Mouse (Mus musculus) embryo, embryonic 10 days (tissue): ENCODE data around the gene Ppp1r9a.
"Not testable (repeated sequence)": the region's sequence is repeated elsewhere in the genome, so short reads cannot be mapped to it uniquely, and the experiment has no call there.

Experiments
- DNase-seq: peaks from one replicate; pipeline ENCODE4 v3.0.0-alpha.2; 2015; ENCODE audit warnings: low spot score

The Ppp1r9a gene

DNA sequence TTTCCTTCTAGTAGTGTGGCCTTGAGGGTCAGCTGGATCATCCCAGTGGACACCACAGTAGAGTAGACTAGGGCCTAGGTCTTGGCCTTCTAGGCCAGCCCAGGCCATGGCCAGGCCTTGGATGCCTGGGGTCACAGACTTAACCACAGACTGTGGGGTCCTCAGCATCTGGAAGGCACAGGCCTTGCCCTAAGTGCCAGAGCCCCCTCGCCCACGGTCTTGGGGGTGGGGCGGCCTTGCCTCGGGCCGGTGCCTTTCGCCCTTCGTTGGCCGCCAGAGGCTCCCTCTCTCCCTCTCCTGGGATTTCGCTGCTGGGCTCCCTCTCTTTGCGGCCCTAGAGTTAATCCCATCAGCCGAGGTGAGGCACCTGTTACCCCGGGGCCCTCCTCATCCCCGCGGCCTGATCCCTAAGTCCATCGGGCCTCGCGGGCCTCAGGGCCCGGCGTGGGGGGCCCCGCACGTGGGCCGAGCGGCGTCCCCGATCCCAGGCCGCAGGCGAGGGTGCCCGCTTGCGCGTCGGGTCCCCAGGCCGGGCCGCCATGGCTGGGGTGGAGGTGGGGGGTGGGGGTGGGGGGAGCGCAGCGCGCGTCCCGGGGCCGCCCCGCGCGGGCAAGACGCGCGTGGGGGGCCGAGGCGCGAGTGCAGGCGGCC is at the start of gene Ppp1r9a:
Ppp1r9a (plus strand) TSS at position 244 of the 651 bp plus-strand sequence.
- DNase-seq = peak; percentile 76

DNA sequence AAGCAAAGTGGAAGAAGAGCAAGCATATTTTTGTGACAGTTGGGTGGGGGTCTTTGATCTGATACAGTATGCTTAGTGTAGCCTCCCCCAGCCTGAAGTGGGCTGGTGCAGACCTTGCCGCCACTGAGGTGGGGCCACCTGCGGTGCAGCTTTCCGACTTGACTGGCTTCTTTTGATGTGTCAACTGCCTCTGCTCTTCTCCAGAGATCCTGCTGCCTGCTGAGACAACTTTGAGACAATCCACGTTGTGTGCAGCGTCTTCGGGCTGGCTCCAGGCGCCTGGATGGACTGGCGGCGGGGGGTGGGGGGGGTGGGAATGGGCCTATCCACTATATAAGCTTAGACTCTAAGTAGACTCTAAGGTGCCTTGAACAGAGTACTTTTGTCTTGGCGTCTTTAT is 47.5 kb upstream of the Ppp1r9a start:
- no peak for DNase-seq

DNA sequence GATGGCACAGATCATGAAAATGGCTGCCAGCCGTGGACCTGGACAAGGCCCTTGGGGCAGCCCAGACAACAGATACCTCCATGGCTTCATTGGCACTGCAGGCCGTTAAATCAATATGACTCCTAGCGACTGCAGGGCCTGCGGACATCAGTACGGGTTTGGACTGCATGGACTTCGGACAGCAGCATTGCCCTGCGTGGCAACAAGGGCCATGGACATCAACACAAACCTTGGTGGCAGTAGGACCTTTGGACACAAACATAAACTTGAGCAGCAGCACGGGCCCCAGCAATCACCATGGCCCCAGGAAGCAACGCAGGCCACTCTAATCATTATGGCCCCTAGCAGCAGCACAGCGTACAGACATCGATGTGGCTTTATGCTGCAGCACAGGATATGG is 45.8 kb upstream of the Ppp1r9a start:
- DNase-seq = no peak

DNA sequence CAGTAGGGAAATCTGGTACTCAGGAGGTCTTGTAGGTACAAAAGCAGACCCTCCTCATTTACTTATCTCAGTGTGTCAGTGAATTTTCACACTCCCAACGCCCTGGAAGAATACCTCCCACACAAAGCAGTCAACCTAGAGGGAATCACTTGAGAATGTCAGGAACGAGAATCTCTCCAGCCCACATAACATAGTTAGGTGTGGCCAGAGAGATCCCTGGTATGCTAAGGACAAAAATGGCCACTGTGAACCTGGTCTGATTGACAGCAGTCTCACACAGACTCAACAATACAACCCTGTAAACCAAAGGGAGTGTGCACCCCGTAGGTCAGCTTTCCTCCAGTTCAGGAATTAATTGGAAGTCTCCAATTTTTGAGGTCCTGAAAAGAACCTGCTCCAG is 18.4 kb upstream of the Ppp1r9a start:
- DNase-seq = no peak

DNA sequence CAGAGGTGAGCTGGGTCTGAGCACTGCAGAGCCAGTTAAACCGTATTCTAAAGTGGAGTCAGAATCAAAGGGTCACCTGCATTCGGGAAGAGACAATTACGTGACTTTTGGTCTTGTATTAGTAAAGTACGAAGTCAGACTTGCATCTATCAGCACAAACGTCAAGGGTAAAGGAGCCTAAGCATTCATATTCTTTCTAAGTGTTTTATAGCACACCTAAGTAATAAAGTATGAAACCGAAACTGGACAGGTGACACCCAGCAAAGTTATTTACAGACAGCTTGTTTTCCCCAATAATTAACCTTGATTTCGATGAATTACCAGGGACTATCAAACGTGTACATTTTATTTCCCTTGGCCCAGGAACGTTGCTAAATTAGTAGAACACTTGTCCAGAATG is 13.2 kb upstream of the Ppp1r9a start:
- DNase-seq = no peak

DNA sequence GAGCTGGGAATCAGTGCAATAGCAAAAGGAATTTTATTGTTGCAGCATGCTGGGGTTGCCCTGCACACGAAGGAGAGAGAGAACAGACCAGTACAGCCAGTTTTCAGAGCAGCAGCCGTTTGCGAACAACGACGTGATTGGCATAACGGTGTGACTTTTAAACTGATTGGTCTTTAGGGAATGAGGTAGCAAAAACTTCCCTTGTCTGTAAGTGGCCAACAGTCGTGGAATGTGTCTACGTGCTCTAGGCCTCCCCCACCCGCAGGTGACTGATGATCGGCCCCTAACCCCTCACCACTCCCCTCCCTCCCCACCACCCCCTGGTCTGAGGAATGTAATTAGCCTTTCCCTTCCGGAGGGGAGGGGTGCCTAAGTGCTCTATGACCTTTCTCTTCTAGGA is 10.3 kb upstream of the Ppp1r9a start:
- DNase-seq = peak; percentile 71

DNA sequence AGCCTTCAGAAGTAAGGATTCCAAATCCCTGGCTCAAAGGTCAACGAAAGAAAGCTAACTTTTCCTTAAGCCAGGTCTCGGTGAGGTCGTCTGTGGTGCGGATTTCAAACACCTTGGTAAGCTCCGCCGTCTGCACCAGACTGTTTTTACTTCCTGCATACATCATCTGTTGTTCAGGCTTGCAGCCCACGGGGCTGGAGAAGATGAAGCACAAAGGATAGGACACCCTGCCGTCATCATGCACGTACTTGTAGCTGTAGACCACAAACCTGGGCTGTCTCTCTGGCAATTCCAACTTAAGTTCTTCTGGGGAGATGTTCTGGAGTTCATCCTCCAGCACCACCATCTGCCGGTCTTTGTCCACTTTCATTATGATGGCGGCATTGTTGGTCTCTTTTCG is 9.4 kb upstream of the Ppp1r9a start:
- not testable (repeated sequence) for DNase-seq

DNA sequence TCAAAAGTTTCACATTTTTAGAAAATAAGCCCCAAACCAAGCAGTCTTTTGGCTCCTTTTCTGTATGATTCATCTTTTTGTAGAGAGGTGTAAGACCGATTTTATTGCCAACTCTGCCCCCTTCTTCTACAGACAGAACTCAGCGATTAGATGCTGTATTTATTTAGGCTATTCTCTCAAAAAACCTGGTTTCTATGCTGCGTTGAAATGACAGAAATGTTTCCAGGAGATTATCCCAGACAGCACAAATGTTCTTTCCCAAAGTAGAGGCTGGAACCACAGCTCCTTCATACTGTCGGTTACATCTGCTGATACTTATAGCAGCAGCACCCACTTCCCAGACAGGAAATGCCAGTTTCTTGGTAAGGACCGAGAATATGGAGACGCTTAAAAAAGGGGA is 2.8 kb upstream of the Ppp1r9a start:
- no peak for DNase-seq

DNA sequence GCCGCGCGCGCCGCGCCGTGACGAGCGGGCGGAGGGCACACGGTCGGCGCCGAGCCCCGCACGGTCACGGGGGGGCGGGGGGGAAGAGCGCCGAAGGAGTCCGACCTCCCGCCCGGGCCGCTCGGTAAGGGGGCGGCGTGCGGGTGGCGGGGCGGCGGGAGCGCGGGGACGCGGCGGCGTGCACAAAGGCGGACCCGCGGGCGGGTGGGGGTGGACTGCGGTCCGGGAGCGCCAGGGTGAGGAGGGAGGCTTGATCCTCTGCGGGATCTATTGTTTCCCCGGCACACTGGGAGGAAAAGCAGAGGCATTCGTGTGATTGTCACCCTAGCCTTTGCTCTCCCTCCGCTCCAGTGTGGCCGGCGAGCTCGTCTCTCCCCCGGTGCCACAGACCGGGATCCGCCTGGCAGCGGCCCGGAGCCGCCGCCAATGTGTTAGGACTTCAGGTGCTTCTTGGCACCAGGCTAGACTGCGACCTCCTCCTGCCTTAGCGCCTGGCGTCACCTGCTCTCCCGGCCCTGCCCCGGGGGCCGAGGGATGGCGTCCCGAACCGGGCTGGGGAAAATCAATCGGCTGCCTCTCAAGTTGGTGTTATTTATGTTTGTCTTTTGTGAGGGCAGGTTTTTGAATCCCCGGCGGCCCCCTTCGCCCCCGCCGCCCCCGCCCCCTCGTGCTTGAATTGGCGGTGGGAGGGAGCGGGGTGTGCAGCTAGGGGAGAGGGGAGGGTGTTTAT is 773 bp downstream of the Ppp1r9a start:
- DNase-seq = peak; percentile 68

DNA sequence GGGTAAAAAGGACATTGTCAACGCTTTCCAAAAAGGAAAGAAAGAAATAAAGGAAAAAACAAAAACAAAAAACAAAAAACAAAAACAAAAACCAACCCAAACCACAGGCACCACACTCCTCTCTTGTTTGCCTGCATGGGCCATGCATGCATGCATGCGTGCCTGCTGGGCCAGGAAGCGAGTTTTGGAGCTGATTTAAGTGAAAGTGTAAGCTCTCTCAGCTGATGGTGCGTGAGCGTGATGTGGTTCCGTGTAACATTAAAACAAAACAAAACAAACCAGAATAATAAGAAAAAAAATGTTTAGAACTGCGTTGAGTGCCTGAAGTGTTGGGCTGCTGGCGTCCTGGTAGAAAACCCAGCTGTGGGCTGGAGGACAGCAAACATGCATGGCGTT is 1.3 kb downstream of the Ppp1r9a start:
- peak; percentile 49 for DNase-seq

DNA sequence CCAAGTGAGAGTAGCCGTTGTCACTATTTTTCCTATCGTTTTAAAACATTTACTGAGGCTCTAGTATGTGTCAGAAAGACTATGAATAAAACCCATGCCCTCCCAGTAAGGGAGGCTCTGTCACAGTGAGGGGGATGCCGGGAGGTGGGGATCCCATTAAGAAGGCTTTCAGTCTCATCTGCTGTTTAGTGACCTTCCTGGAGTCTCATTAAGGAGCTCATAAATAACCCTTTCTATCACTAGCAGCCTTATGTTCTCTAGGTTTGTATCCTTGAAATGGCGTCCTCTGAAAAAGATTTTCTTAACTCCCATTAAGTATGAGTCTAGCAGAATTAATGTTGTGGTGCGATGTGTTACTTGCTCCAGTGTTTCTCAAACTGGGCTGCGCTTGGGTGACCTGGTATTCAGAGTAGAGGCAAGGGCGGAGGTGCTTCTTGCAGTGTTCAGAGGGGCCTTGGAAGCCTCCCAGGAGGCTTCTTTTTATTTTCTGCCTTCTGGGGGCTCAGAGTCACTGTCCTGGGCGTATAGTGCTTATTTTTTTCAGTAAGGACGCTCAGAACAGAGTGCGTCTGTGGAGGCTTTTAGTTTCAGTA is 7.4 kb downstream of the Ppp1r9a start:
- DNase-seq = no peak

DNA sequence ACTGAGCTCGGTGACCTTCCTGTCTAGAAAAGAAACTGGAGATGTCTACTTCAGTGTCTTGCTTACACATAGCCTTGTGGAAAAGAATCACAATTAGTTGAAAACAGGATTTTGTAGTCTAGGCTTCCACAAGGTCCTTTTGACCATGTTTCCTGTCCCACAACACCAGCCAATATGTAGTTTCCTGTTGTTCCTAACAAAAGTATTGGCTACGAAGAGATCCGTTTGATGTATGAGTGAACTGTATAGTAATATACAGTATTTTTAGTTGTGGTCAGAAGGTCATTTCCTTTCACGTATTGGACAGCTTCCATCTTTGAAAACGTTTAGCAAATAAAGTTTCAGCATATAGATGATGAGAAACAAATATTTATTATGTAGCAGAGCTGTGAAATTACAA is 15.8 kb downstream of the Ppp1r9a start:
- no peak for DNase-seq

DNA sequence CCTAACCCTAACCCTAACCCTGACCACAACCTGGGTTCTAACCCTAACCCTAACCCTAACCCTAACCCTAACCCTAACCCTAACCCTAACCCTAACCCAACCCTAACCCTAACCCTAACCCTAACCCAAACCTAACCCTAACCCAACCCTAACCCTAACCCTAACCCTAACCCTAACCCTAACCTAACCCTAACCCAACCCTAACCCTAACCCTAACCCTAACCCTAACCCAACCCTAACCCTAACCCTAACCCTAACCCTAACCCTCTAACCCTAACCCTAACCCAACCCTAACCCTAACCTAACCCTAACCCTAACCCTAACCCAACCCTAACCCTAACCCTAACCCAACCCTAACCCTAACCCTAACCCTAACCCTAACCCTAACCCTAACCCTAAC is 21.1 kb downstream of the Ppp1r9a start:
- DNase-seq = not testable (repeated sequence)

DNA sequence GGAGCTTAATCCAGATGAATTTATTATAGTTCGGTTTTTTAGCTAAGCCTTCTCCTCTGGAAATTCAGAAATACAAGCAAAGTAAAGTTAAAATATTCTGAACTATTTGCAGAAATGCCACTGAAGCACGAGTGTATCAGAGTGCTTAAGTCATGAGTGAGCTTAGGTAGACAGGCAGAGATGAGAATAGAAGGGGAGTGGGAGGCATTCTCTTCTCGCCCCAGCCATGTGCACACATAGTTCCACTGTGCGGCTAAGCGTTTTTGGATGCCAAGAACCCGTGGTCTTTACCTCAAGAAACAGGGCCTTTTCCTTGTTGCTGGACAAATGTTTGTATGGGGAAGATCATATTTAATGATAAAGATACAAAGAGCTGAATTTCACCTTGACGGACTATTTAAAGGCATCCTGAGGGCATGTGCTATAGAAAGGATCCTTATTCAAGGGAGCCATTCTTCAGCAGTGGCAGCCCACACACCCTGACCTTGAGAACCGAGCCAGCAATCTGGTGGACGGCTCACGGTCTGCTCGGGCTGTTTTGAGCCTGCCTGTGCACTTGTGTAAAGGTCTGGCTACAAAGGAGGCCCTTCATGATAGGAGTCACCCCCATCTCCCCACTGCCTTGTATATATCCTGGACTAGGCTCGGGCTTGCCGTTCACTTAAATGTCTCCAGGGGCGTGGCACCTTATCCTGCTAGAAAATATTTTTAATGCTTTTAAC is 23.4 kb downstream of the Ppp1r9a start:
- no peak for DNase-seq

DNA sequence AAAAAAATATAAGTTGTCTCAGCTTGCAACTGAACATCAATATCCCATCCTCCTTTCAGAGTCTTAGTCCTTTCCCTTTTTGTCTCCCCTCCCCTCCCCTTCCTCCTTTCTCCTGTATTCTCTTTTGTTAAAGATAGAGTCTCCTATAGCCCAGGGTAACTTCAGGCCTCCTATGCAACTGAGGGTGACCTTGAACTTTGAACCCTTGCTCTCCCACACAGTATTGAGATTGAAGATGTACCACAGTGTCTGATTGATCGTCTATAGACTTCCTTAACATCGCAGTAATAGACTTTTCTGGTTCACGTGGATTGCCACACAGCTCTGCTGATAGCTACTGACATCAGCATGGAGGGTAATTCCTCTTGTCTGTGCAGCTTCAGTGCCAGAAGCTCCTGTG is 27.6 kb downstream of the Ppp1r9a start:
- DNase-seq = no peak

DNA sequence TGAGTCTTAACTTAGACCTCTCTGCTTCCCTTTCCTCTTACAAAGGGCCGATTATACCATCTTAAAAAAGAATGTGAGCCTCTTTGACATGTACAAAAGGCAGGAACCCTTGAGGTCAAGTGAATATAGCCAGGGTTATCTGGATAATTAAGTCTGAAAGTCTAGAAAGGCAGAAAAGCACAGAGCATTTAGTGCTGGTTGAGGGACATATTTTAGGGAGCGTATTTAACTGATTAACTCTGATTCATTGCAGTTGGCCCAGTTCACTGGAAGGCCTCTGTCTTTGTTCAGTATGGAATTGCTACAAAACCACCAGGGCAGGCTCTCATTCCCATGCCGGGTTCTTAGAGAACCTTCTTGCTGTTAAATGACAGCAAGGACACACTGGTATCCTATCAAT is 36.2 kb downstream of the Ppp1r9a start:
- peak; percentile 69 for DNase-seq

DNA sequence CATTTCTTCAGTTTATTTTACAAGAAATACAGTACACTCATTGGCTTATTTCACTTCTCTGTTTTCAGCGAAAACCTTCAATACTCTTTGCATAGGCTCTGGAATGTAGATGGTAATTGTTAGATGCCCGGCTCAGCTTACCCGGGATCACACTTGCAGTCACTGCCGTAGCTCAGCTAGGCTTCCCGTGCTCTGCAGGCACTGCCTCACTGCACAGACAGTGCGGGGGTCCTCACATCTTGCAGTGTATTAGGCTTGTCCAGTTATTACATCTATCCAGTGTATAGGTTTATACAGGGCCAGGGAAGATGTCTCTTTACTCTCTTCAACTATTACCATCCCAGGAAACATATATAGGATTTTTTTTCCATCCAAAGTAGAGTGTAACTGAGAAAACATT is 37.4 kb downstream of the Ppp1r9a start:
- DNase-seq = peak; percentile 36

DNA sequence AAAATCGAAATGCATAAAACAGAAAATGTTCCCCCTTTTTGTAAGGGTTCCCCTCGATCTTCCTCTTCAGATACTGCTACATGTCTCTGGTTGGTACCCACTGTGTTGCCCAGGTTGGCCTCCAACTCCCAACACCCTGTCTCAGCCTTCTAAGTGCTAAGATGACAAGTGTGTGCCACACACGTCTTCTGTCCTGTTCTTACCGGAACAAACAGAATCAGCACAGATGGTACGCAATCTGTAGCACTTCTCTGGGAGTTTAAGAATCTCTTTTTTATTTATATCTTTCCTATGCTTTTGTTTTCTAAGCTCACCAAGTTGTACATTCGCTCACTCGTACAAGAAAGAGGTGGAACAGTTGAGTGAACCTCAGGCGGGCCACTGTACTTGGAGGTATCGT is 37.9 kb downstream of the Ppp1r9a start:
- DNase-seq = no peak

DNA sequence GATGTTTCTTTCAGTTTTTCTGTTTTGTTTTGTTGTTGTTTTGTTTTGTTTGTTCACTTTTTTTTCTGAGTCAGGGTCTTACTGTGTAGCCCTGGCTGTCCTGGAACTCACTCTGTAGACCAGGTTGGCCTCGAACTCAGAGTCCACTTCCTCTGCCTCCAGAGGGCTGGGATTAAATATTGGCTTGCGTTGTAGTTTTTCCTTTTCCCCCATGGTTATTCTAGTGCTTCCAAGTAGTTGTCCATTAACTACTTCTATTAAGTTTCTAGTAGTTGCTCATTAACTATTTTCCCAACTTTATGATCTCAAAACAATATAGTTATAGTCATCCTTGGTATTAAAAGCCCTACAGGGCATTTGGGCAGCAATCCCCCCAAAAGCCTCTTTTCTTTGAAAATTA is 41.1 kb downstream of the Ppp1r9a start:
- DNase-seq = no peak

DNA sequence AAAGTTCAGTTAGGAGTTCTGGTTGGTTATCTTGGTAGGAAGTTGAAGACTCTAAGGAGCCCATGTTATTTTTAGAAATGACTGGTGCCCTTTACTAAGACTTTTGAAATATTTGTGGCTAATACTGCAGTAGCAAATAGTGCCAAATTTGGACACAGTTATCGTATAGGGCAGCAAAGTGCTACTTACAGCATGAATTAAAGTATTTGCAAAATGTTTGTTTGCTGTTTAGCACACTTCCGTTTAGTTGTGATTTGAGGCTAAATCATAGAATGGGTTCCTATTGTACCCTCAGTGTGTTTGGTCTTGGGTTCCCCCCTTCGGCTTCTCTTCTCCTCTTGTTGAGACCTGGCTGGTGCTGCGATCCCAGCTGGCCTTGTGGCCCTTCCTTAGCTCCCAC is 45.3 kb downstream of the Ppp1r9a start:
- DNase-seq = no peak

DNA sequence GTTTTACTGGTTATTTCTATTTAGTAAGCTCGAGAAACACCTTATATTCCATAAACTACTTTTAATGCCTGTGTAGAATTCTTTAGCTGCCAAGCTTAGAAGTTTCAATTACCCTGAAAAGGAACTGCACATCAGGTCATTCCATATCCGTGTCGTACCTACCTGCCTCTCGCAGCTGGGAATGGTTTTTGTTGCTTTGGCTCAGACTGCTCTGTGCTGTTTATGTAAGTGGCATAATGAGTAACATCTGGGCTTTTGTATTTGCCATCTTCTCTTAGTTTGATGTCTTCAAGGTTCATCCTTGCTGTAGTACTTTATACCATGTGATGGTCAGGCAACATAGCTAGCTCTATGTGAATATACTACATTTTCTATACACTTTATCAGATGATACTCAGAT is 47.0 kb downstream of the Ppp1r9a start:
- peak; percentile 51 for DNase-seq

DNA sequence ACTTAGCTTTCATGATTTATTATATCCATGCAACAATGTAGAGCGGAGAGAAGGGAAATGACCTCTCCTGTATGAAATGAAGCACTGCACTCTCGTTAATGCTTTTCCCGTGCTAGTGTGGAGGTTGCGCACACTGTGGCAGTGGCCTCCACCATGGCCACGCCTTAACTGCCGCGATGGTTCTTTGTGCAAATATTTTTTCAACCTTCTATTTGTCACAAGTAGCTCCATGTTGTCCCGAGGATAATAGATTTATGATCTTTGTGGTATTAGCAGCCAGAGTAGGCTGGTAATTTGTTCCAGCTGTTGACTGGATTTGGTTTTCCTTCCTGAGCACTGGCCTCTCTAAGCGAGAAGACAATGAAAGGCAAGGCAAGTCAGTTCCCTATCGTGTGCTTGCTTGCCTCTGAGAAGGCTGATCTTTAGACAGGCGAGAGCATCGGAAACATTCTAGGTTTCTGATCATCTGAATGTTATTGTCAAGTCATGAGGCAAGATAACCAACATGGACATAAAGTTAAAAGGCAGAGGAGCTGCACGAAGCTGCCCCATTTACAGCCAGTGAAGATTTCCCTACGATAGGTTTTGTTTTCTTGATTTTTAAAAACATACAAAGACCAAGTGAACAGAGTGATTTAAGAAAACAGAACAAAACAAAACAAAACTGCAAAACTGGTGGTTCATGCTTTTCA is 50.5 kb downstream of the Ppp1r9a start:
- peak; percentile 68 for DNase-seq
